Mouse (Mus musculus) liver, postnatal 0 days (tissue): Measurements from ENCODE around the gene E330021D16Rik. TPM values are rescaled to one million over a fixed set of nuclear protein-coding genes. Genes with fewer than 3 reads are reported as not detected.
A peak's percentile ranks its signal among the peaks of the same experiment; 100 is the strongest.
"Not testable (repeated sequence)": the region's sequence is repeated elsewhere in the genome, so short reads cannot be mapped to it uniquely, and the experiment has no call there.

Source experiments
- ATAC-seq: fragments of 200-750 bp; cut with Nextera tagmentation; 2 replicates; pipeline ENCODE4 v1.8.0; 2017; ENCODE audit warnings: mild to moderate bottlenecking, moderate library complexity
- DNase-seq: peaks from one replicate; pipeline ENCODE4 v3.0.0-alpha.2; 2016
- H3K27ac ChIP-seq: fragments of 300-500 bp; sonication (generic); 2 replicates; pipeline ENCODE4 v1.5.1; 2014; ENCODE audit warnings: antibody characterized with exemption, moderate library complexity, mild to moderate bottlenecking, low read depth
- H3K27me3 ChIP-seq: fragments of 300-500 bp; sonication (generic); 2 replicates; pipeline ENCODE4 v1.6.1; 2014; ENCODE audit warnings: low read length, control low read depth, mixed read lengths; ENCODE audit not compliant: insufficient read depth
- H3K36me3 ChIP-seq: fragments of 300-500 bp; sonication (generic); replicated peaks from 2 replicates; pipeline ENCODE4 v1.6.1; 2014; ENCODE audit warnings: mild to moderate bottlenecking, control low read depth, low read length, moderate library complexity, mixed read lengths; ENCODE audit not compliant: insufficient read depth
- H3K4me1 ChIP-seq: fragments of 300-500 bp; sonication (generic); 2 replicates; pipeline ENCODE4 v1.6.1; 2014; ENCODE audit warnings: antibody characterized with exemption, mild to moderate bottlenecking, control low read depth; ENCODE audit not compliant: insufficient read depth
- H3K4me2 ChIP-seq: fragments of 300-500 bp; sonication (generic); 2 replicates; pipeline ENCODE4 v1.6.1; 2014; ENCODE audit warnings: low read depth, mild to moderate bottlenecking, low read length, moderate library complexity, mixed read lengths
- H3K4me3 ChIP-seq: fragments of 300-500 bp; sonication (generic); 2 replicates; pipeline ENCODE4 v1.5.1; 2014; ENCODE audit warnings: low read depth, low read length
- H3K9ac ChIP-seq: fragments of 300-500 bp; sonication (generic); replicated peaks from 2 replicates; pipeline ENCODE4 v1.6.1; 2014; ENCODE audit warnings: mild to moderate bottlenecking, moderate library complexity
- H3K9me3 ChIP-seq: fragments of 300-500 bp; sonication (generic); 2 replicates; pipeline ENCODE4 v1.6.1; 2016; ENCODE audit warnings: mild to moderate bottlenecking, control low read depth, low read length, mixed read lengths
- CTCF ChIP-seq: sonication (generic); IDR thresholded peaks from 2 replicates; pipeline ENCODE4 v1.5.1; 2016; ENCODE audit warnings: antibody characterized with exemption, low read depth
- EP300 ChIP-seq: IDR thresholded peaks from 2 replicates; pipeline ENCODE4 v1.6.1; 2016; ENCODE audit warnings: antibody characterized with exemption, low read depth, mild to moderate bottlenecking
- WGBS: fragments of 180-500 bp; shearing (Covaris S2); extraction: QIAGEN DNeasy Blood & Tissue Kit; methylation state at CpG from one replicate; pipeline ENCODE4 v1.1.7; 2014; ENCODE audit not compliant: insufficient replicate concordance; 5-methylcytosine and 5-hydroxymethylcytosine counted together
- polyA plus RNA-seq: library from polyadenylated mRNA; unstranded; fragments of >200 nt; fragmentation: Nextera tagmentation; extraction: Ambion mirVana; gene quantifications from 2 replicates; pipeline ENCODE4 v1.2.1, GENCODE M21; 2015

Gene E330021D16Rik
- polyA plus RNA-seq, 1 experiment from 2014 or later = 0.67 TPM

- no peak overlapping the region for H3K27ac ChIP-seq
- DNase-seq (no peak), ATAC-seq (no peak)
- H3K9me3 ChIP-seq = no peaks in the 10 kb centered on the region
- no peaks in the 10 kb centered on the region for H3K27me3 ChIP-seq
- H3K4me3 ChIP-seq = no peak overlapping the region
- no peaks in the 10 kb centered on the region for H3K36me3 ChIP-seq
- H3K4me1 ChIP-seq = no peaks in the 10 kb centered on the region
- TF ChIP-seq EP300 (no peak), CTCF (no peak)
- no peak overlapping the region for H3K9ac ChIP-seq
- WGBS = 61% methylated on average over 3 of the region's 3 CpGs
- no peak overlapping the region for H3K4me2 ChIP-seq
Measured at GRCm38 (mm10) chr6:136455696-136456095, 40.3 kb upstream of the E330021D16Rik start.

- DNase-seq (no peak), ATAC-seq (no peak)
- Histone ChIP-seq H3K4me1 (peaks cover 7% of the 10 kb centered on the region), H3K4me2 (no peak overlapping the region), H3K9me3 (peaks cover 2% of the 10 kb centered on the region; the same call in 1 of the 2 replicates), H3K27ac (no peak overlapping the region), H3K9ac (no peak overlapping the region), H3K36me3 (no peaks in the 10 kb centered on the region), H3K4me3 (no peak overlapping the region), H3K27me3 (no peaks in the 10 kb centered on the region)
- TF ChIP-seq CTCF = no peak
- TF ChIP-seq EP300 = peak; percentile 73; the same call in 1 of the 2 replicates
- WGBS = 59% methylated on average over 3 of the region's 3 CpGs
Measured at GRCm38 (mm10) chr6:136452623-136453022, 37.3 kb upstream of the E330021D16Rik start.

GRCm38 (mm10) chr6:136450863-136451262 is 35.5 kb upstream of the E330021D16Rik start:
- no peak for DNase-seq
- H3K4me1 ChIP-seq = peaks cover 7% of the 10 kb centered on the region
- no peak overlapping the region for H3K9ac ChIP-seq
- no peak overlapping the region for H3K27ac ChIP-seq
- WGBS = 78% methylated on average over 6 of the region's 6 CpGs
- H3K36me3 ChIP-seq = no peaks in the 10 kb centered on the region
- peaks cover 2% of the 10 kb centered on the region; the same call in 1 of the 2 replicates for H3K9me3 ChIP-seq
- no peaks in the 10 kb centered on the region for H3K27me3 ChIP-seq
- no peak for TF ChIP-seq EP300
- no peak for ATAC-seq
- H3K4me3 ChIP-seq = no peak overlapping the region
- H3K4me2 ChIP-seq = no peak overlapping the region

GRCm38 (mm10) chr6:136449930-136450329 is 34.6 kb upstream of the E330021D16Rik start:
- Histone ChIP-seq H3K4me3 (no peak overlapping the region), H3K27ac (peak overlapping the region; percentile 60), H3K27me3 (no peaks in the 10 kb centered on the region), H3K9ac (no peak overlapping the region), H3K9me3 (peaks cover 5% of the 10 kb centered on the region), H3K36me3 (no peaks in the 10 kb centered on the region), H3K4me2 (no peak overlapping the region), H3K4me1 (peaks cover 7% of the 10 kb centered on the region)
- no peak for DNase-seq
- ATAC-seq = no peak
- 57% methylated on average over 1 of the region's 1 CpGs for WGBS
- TF ChIP-seq EP300 (no peak), CTCF (no peak)

DNA sequence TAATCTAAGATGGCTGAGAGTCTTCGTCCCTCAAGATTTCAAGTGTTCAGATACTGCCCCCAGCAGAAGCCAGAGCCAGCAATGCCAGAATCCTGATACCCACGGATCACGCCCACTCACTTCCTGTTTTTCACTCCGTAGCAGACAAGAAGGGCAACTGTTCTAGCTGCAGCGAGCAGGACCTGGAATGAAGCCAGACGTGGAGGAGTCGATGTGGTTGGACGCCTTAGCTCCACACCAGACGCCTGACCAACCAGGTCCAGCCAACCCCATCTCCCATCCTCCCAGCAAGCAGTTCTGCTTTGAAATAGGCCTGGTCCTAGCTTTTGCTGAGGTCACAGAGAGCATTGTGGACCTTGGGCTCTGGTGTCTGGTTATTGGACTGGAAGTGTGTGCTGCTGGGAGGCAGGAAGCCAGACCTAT is 33.9 kb upstream of the E330021D16Rik start:
- Histone ChIP-seq H3K9me3 (peaks cover 7% of the 10 kb centered on the region), H3K27me3 (no peaks in the 10 kb centered on the region), H3K4me3 (no peak overlapping the region), H3K9ac (no peak overlapping the region), H3K4me1 (peaks cover 7% of the 10 kb centered on the region), H3K27ac (peak overlapping the region; percentile 44; the same call in 1 of the 2 replicates), H3K4me2 (peak overlapping the region; percentile 24), H3K36me3 (no peaks in the 10 kb centered on the region)
- ATAC-seq = peak; percentile 88
- TF ChIP-seq CTCF = no peak
- 0 out of 2 replicates have a peak, but pooled peaks have one; percentile 11 for TF ChIP-seq EP300
- WGBS = 16% methylated on average over 9 of the region's 9 CpGs
- peak; percentile 69 for DNase-seq

DNA sequence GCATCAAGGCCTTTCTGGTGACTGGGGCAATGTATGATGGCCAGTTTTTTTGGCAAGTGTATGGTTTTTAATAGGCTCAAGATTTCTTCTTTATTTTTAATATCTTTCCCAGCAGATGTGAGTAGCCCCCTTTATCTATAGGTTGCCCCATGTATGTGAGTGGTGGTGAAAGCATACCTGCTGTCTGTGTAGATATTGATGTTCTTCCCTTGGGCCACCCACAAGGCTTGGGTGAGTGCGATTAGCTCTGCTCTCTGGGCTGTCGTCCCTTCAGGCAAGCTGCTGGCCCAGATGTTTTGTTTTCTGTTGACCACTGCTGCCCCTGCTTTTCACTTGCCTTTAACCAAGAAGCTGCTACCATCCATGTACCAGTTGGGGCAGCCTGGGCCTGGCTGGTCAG is 23.8 kb upstream of the E330021D16Rik start:
- TF ChIP-seq EP300 = peak; percentile 38; the same call in 1 of the 2 replicates
- H3K4me2 ChIP-seq, H3K4me1 ChIP-seq, H3K9me3 ChIP-seq, ATAC-seq, H3K27ac ChIP-seq, H3K9ac ChIP-seq, H3K36me3 ChIP-seq, H3K27me3 ChIP-seq, H3K4me3 ChIP-seq, DNase-seq: not testable (repeated sequence)
- 56% methylated on average over 2 of the region's 2 CpGs for WGBS

DNA sequence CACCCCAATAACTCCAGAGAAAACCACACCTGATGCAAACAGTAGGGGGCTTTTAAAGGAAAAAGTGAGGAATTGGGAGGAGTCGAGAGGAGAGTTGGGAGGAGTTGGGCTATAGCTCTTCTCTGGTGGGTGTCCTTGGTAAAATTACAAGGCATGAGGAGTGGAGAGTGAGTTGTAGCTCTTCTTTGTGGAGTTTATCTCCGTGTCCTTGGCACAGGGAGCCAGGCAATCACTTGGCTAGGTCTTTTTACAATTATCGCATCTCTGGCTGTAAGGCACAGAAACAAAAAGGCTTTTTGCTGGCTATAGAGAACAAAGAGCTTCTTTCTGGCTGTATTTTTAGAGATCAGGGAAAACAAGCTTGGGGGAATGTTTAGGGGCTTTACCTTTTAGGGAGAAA is 20.8 kb upstream of the E330021D16Rik start:
- DNase-seq, H3K4me3 ChIP-seq, H3K9me3 ChIP-seq, H3K36me3 ChIP-seq, ATAC-seq, H3K9ac ChIP-seq, H3K27ac ChIP-seq, H3K4me2 ChIP-seq, H3K4me1 ChIP-seq, H3K27me3 ChIP-seq: not testable (repeated sequence)
- WGBS = 77% methylated on average over 3 of the region's 3 CpGs
